Mouse (Mus musculus): ENCODE measurements around the gene Slc36a3. TPM values are rescaled to one million over a fixed set of nuclear protein-coding genes. Genes with fewer than 3 reads are reported as not detected.

Gene Slc36a3
- polyA plus RNA-seq, 1 experiment = 0.19 TPM

DNA sequence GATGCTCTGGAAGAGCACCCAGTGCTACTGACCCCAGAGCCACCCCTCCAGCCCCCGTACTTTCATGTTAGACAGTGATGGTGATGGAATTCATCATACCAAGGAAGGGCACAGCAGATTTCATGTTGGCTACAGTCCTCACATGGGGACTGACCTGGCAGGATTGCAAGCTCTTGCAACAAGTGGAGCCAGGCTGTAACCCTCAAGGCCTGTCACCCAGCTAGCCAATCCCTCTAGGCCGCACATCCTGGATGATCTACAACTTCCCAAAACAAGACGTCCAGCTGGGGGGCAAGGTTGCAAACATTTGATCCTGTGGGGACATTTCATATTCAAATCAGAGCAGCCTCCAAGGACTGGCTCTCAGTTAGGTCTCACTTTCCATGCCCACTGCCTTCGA is 66.9 kb downstream of the Slc36a3 start:
- 85% methylated on average over 4 of the region's 4 CpGs for WGBS
- no peak for DNase-seq (ENCODE audit: low read depth, low spot score)

DNA sequence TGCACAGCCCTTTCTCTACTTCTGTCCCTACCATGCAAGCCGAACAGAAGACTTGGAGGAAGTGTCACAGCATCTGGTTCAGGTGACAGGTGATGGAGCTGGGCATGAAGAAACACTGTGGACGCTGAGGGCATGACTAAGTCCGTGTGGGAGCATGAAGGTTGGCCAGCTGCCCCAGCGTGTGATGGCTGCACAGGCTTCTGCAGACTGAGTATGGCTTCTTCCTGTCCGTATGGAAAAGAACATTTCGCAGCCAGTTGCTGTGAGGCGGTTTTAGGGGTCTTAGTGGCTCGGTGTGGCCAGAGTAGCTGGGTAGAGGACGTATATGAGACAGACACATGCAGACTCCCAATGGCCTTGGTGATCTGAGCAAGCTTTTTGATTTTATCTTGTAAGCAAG is 70.3 kb downstream of the Slc36a3 start:
- no peak for DNase-seq (ENCODE audit: low read depth, low spot score)
- 92% methylated on average over 9 of the region's 9 CpGs for WGBS

DNA sequence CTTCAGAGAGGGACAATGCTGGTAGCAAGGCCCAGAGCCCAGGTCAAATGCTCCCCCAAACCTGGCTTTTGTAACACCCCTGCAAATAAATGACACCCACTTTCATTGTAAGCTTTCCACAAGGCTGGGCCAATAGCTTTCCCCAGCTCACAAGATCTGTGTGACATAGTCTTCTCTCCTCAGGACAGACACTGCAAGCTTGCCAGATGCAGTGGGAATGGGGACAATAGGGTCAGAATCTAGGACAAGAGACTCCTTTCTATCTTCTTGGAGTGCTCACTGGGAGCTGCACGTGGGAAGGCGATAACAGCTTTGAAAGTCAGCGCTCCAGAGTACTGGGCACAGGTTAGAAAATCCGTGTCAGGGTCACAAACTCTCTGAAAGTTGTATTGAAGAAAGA is 72.3 kb downstream of the Slc36a3 start:
- WGBS = 97% methylated on average over 4 of the region's 4 CpGs
- DNase-seq (ENCODE audit: low read depth, low spot score) = no peak

DNA sequence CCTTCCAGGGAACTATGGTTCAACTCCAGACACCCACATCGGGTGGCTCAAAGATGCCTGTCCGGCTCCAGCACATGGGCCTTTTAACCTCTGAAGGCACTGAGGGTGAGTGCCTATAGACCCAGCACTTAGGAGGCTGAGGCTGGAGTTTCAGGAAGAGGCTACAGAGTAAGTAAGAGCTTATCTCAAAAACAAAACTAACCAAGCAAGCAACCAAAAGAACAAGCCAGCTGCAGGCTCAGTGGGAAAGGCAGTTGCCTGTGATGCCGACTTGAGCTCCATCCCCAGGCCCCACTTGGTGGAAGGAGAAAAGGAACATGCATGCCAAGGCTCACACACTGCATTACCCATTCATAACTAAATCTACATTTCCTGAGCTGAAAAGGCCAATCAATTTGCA is 73.0 kb downstream of the Slc36a3 start:
- no peak for DNase-seq (ENCODE audit: low read depth, low spot score)

DNA sequence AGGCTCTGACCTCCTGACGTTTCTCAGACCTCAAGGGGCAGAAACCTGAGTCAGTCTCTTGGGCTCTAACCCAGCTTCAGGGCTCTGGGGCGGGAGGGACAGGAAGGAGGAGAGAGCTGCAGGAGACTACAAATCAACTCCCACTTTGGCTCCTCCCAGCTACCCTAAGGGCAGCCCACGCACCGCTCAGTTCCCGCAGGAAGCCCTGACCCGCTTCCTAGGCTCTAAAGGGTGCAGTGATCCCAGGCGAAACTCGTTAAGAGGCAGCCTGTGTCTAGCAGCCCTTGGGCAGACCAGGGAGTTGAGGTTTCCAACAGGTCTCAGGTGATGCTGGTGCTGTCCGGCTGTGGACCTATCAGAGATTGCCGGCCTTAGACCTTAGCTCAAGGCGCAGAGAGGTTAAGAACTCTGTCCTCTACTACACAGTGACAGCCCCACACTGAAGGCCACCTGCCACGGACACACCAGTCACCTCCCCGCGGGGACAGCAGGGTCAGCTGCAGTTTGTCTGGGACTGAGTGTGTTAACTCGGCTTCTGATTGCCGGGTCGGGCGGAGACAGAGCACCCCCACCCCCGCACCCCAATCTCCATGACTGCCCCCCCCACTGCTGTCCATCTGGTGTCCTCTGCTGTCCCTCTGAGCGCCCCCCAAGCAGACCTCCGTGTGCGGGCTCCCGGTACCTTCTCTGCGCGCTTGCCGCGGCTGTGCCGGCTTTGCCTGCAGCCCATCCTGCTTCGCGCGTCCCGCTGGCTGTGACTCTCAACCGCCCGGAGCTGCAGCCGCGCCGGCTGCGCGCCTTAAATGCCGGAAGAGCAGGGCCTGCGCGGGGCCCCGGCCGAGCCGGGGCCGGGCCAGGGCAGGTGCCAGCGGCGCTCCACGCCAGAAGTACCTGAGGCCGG is 73.9 kb downstream of the Slc36a3 start, which contains the start of gene Ccdc69:
TSS of gene Ccdc69 (minus strand) at position 801 of the 901 bp plus-strand sequence.
- 1% methylated on average over 50 of the region's 50 CpGs for WGBS
- no peak for DNase-seq (ENCODE audit: low read depth, low spot score)

More for the DNA sequence above, 73.0 kb downstream of the Slc36a3 start:
- WGBS = 65% methylated on average over 3 of the region's 3 CpGs

DNA sequence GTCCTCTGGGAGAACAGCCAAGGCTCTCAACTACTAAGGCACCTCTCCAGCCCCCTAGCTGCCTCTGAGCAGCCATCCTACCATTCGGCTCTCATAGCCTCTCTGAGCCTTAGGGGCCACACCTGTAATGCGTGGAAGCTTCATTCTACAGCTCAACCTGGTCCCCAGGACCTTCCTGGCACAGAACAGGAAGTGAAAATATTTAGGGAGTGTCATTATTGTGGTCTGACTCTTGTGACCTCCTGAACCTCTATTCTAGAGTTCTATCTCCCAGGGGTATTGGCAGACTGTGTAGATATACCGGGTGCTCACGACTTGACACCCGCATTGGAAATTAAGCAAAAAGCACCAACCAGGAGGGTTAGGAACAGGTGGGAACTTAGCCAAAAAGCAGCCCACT is 75.3 kb downstream of the Slc36a3 start:
- no peak for DNase-seq (ENCODE audit: low read depth, low spot score)

DNA sequence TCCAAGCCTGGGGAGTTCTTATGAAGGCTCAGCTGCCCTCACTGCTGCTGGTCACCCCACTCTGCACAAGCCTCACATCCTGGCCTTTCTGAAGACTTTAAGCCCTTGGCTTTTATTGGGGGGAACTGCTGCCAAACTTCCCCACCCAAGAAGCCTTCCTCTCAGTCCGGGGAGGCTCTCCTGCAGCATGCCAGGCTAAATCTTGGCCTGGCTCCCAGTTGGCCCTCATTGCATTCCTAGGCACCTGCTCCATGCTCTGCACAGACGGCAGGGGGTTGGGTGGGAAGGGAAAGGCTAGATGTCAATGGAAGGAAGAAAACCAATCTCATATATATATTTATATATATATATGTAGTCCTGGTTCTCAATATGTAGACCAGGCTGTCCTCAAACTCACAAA is 75.9 kb downstream of the Slc36a3 start:
- WGBS = 21% methylated on average over 2 of the region's 2 CpGs
- DNase-seq (ENCODE audit: low read depth, low spot score) = no peak

More for the DNA sequence above, 75.3 kb downstream of the Slc36a3 start:
- 71% methylated on average over 5 of the region's 5 CpGs for WGBS

Other genes starting within 250 kb of the Slc36a3 start
- gene Gpx3, start 249.3 kb downstream of the Slc36a3 start, polyA plus RNA-seq (2012; rRNA removed) = 86.3 and 88.0 TPM in 2 replicates
- 49.6 and 88.0 TPM in 2 replicates for gene Tnip1, start 188.8 kb downstream of the Slc36a3 start, polyA plus RNA-seq (2012; rRNA removed)
- gene Anxa6, start 118.3 kb downstream of the Slc36a3 start, polyA plus RNA-seq (2012; rRNA removed) = 46.6 and 51.9 TPM in 2 replicates
- 3.8 and 4.0 TPM in 2 replicates for gene Ccdc69, start 73.6 kb downstream of the Slc36a3 start, polyA plus RNA-seq (2012; rRNA removed)
- gene Gm2a, start 53.6 kb downstream of the Slc36a3 start, polyA plus RNA-seq (2012; rRNA removed) = 28.6 and 32.5 TPM in 2 replicates
- 2.9 and 3.6 TPM in 2 replicates for gene Slc36a2, start 33.4 kb upstream of the Slc36a3 start, polyA plus RNA-seq (2012; rRNA removed)
- gene Slc36a1, start 52.6 kb upstream of the Slc36a3 start, polyA plus RNA-seq (2012; rRNA removed) = 17.3 and 73.4 TPM in 2 replicates
- gene Fat2, start 184.9 kb upstream of the Slc36a3 start, polyA plus RNA-seq (2012; rRNA removed) = 0.01 TPM in 2 replicates